Mouse (Mus musculus) cerebellum, adult 18-20 months (tissue): ENCODE data around the gene Esyt1.
"Not testable (repeated sequence)": the region's sequence is repeated elsewhere in the genome, so short reads cannot be mapped to it uniquely, and the experiment has no call there.

Source experiments
- DNase-seq, 2 experiments: peaks; one replicate each; pipeline ENCODE4 v3.0.0; 2021

The Esyt1 gene

GRCm38 (mm10) chr10:128536266-128536940 lies 10.7 kb upstream of the Esyt1 start:
- DNase-seq = peak; percentile 88 to 91

DNA sequence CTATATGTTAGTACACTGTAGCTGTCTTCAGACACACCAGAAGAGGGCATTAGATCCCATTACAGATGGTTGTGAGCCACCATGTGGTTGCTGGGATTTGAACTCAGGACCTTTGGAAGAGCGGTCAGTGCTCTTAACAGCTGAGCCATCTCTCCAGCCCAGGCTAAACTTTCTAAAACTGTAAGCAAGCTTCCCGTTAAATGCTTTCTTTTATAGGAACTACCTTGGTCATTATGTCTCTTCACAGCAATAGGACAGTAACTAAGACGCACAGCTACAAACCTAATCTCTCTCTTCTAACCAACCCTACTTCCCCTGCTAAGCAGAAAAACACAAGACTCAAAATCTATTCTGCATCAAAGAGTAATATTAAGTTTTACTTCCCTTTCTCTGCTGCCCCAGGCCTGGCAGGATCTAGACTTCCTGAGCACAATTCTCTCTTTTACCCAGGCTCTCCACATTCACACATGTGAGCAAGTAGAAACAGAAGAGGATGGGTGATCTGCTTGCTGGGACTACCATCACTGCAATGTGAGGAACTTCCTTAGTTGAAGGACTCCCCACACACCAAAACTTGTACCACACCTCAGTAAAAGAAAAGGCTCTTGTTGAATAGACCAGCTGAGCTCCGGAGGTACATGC lies 10.1 kb upstream of the Esyt1 start:
- DNase-seq = no peak

DNA sequence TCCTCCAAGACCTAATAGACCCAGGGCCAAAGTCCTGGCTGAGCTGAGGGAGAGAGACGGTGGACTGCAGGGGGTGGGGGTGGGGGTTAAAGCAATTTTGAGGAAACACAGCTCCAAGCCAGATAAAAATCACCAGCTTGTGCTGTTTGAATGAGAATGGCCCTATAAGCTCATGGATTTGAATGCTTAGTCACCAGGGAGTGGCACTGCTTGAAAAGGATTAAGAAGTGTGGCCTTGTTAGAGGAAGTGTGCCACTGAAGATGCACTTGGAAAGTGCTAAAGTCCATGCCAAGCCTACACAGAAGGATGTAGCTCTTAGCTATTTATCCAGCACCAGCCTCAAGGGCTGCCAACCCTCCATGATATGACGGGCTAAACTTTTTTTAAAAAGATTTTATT lies 9.5 kb upstream of the Esyt1 start:
- no peak for DNase-seq

DNA sequence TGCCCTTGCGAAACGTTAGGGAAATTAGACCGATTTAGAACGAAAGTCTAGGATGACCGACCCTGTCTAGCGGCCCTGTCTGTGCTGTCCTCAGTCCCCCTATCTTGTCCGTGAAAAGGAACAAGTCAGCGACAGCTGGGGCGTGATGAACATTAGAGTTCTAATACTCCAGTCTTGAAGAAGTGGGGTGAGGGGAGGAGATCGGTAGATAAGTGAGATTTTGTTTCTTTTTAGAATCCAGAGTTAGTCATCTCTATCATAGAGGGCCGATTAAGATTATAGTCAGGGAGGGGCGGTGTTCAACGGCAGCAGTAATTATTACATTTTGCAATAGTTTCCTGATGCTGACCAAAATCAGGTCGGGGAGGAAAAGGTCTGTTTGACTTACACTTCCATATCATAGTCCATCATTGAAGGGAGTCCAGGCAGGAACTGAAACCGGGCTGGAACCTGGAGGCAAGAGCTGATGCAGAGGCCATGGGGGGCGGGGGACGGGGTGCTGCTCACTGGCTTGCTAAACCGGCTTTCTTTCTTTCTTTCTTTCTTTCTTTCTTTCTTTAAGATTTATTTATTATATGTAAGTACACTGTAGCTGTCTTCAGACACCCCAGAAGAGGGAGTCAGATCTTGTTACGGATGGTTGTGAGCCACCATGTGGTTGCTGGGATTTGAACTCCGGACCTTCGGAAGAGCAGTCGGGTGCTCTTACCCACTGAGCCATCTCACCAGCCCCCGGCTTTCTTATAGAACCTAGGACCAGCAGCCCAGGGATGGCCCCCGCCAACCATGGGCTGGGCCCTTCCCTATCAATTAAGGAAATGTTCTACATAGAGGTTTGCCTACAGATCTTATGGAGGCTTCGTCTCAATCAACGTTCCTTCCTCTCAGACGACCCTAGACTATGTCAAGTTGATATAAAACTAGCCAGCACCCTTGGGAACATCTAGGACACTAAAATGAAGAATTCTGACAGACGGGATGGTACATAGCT lies 990 bp upstream of the Esyt1 start:
- no peak for DNase-seq

GRCm38 (mm10) chr10:128524732-128525662 lies 674 bp downstream of the Esyt1 start:
- peak; percentile 48 to 59 for DNase-seq

DNA sequence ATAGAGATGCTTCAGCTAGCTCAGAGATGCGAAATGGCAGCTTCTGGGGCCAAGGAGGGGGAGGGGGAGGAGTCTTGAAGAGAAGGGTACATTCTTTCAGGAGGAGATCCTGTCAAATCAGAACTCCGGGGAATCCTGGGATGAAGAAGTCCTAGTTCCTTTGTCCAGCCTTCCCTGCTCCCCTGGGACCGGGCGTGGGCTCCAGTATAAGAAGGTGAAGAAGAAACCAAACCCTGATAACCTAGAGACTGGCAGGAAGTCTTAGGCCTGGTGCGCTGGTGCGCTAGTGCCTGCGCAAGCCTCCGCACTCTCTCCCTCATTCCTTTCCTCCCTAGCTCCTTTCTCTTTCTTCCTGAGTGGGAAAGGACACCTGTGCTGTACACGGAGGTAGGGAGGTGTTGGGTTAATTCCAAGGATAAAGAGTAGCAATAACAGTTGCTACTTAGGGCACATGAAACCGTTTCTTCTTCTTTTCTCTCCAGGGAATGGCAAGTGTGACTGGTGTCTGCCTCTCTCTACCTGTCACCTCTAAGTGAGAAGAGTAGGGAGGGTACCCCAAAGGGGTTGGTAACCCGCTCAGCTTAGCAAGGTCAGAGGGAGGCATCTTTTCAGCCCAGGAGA lies 1.4 kb downstream of the Esyt1 start:
- peak in 1 of 2 experiments; percentile 24 for DNase-seq

DNA sequence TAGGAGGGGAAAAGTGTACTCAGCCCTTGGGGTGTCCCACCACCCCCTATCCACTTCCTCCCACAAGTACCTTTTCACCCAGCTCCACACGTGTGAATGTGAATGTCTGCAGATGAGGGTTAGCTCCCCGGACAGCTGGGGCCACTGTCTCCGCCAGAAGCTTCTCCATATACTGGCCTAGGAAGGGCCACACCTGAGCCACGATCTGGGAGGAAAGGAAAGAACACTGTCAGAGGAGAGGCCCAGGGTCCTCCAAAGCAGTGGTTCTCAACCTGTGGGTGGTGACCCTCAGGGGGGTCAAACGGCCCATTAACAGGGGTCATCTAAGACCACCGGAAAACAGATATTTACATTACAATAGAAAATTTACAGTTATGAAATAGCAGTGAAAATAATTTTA lies 3.3 kb downstream of the Esyt1 start:
- no peak for DNase-seq

GRCm38 (mm10) chr10:128520591-128520990 lies 5.1 kb downstream of the Esyt1 start:
- no peak for DNase-seq

- DNase-seq = peak; percentile 51 to 68
Observed at GRCm38 (mm10) chr10:128518833-128519232, 6.8 kb downstream of the Esyt1 start.

GRCm38 (mm10) chr10:128516677-128517076 lies 9.0 kb downstream of the Esyt1 start:
- DNase-seq = no peak

- DNase-seq = no peak
Observed at GRCm38 (mm10) chr10:128516029-128516428, 9.6 kb downstream of the Esyt1 start.

DNA sequence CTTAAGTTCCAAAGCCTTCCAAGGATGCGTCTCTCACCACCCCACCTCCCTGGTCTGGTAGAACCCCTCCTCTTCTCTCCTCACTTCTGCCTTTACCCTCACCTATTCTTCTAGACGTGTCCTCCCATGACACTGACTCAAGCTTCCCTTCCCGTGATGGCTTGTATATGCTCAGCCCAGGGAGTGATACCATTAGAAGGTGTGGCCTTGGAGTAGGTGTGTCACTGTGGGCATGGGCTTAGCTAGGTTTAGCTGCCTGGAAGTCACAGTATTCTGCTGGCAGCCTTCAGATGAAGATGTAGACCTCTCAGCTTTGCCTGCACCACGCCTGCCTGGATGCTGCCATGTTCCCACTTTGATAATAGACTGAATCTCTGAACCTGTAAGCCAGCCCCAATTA lies 10.6 kb downstream of the Esyt1 start:
- no peak for DNase-seq

DNA sequence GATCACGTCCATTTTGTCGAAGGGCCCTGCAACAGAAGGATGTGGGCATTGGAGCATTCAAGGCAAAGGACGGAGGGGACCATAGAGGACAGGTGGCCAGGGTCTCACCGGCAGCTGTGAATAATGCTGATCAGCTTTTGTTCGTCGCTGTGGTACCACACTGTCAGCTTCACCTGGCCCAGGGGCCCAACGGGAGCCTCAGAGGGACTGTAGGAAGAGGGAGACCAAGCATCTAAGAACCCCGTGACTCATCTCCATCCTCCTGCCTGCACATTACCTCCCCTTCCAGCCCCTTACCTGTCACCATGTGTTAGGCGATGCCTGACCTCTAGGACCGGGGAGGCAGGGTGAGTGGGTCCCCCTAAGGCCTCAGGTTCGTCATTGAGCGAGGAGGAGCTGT lies 13.9 kb downstream of the Esyt1 start:
- no peak for DNase-seq

DNA sequence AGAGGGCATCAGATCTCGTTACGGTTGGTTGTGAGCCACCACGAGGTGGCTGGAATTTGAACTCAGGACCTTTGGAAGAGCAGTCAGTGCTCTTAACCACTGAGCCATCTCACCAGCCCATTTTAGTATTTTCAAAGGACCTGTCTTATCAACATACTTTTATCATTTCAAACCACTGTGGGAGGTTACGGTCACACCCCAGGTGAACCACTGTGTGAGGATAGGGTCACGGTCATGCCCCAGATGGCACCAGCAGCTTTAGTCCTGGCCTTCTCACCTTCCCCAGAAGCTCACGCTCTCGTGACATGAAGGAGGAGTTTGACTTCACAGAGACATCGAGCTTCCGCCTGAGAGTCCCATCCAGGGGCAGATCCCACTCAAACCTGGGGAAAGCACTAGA lies 14.5 kb downstream of the Esyt1 start:
- no peak for DNase-seq

DNA sequence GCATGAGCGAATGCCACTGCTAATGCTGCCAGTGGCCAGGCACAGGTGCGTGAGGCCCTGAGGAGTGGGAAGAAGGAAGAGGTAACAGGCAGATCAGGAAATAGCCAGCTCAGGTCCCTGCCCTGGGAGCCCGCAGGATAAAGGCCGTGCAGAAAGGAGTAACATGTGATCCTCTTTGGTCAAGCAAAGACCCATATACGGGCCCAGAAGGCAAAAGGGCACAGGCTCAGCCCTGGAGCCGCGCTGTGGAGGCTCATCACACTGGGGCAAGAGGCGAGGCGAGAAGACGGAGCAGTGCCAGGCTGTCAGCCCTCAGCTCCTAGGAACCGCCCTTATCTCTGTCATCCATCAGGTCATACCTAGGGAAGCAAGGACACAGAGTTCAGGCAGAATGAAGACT lies 15.4 kb downstream of the Esyt1 start:
- no peak for DNase-seq

DNA sequence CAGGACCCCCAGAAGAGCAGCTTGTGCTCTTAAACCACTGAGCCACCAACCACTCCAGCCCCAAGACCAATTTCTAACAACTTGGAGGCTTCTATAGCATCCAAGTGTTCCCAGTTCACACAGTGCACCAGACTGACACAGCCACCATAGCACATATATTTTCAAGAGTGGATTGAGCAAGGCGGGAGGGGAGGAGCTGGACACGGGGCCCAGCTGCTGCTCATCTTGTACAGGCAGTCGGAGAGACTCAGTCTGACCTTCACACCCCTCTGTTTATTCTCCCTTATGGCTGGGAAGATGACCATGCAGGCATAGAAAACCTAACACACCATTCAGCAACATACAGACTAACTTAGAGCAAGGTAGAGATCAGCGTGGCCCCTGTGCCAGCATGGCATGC lies 15.8 kb downstream of the Esyt1 start:
- DNase-seq = no peak

DNA sequence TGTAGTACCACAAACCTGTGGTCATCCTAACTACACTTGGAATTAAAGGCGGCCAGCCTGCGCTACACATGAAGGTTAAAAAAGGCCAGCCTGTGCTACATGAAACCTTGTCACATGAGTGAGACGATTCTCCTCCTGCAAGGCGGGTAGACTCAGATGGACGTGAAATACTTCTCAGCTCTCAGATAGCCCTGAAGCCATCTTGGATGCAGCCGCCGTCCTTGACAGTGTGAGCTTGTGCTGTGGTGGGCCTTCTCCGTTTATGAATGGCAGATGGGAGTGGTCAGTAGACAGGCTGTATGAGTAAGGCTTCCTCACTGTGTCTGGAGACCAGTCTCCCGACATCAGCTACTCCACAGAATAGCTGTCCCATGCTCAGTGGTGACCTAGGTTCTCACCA lies 16.5 kb downstream of the Esyt1 start:
- no peak for DNase-seq

DNA sequence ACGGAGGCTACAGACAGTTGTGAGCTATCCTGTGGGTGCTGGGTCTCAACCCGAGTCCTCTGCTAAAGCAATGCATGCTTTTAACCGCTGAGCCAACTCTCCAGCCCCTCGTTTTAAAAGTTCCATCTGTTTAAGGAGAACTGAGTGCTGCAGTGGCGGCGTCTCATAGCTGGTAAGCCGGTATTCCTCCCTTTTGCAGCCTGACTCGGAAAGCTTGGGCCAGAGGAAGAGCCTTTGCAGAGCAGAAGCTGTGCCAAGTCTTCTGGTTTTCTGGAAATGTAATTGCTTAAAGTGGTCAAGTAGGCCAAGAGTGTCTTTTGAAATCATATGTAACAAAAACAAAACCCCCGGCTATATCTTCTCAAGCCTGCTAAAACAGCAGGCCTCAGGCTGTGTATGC lies 17.4 kb downstream of the Esyt1 start:
- no peak for DNase-seq

- no peak for DNase-seq
Observed at GRCm38 (mm10) chr10:128505974-128506373, 19.7 kb downstream of the Esyt1 start.

DNA sequence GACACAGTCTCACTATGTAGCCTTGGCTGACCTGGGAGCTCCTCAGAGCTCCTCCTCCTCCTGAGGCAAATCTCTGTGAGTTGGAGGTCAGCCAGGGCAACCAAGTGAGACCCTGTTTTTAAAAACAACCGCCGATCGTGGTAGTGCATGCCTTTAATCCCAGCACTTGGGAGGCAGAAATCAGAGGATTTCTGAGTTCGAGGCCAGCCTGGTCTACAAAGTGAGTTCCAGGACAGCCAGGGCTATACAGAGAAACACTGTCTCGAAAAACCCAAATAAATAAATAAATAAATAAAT lies 20.4 kb downstream of the Esyt1 start:
- DNase-seq = not testable (repeated sequence)

DNA sequence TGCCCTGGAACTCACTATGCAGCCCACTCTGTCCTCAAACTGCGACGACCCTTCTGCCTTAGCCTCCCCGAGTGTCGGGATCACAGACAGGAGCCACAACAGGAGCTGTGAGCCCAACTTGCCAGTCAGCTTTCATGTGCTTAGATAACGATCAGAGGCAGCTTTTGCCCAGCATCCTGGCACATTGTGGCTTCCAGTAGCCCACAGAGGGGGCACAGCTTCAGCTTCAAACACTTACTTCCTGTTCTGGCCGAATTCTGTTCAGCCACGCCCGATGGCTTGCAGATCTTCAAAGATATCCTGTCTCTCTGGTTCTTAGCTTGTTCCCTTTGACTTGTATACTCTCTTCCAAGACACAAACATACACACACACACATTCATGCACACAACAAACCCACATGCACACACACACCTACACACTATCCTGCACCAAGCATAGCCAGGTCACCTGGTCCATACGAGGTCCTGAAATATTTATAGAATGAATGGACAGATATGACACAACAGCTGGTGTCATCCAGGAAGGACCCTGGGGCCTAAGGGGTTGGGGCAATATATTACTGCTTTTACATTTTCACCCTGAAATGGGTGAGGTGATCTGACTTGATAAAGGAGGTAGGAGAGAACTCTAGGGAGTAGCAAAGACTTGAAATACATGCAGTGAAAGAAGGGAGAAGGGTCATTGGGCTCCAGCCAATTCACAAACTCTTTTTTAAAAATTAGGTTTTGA lies 20.9 kb downstream of the Esyt1 start:
- DNase-seq = no peak

GRCm38 (mm10) chr10:128504012-128504411 lies 21.7 kb downstream of the Esyt1 start:
- DNase-seq = no peak
